Mouse (Mus musculus): ENCODE results near the gene Crlf2.

- TF ChIP-seq CTCF (IDR thresholded peaks at IDR 0.05; ENCODE audit: low read depth) (no peak), EP300 (IDR thresholded peaks at IDR 0.05; ENCODE audit: low read depth) (no peak)
These were observed 4.4 kb downstream of the Crlf2 start for GRCm38 (mm10) chr5:109554091-109555050.

Measured in liver, postnatal 0 days (tissue).